Mouse (Mus musculus) embryonic fibroblast, embryonic 13.5 days (primary cell): ENCODE results near the gene Gm42715. TPM values are rescaled to one million over a fixed set of nuclear protein-coding genes. Genes with fewer than 3 reads are reported as not detected.

Source experiments
- H3K27ac ChIP-seq: 2 replicates; pipeline ENCODE4 v1.5.1; 2012; ENCODE audit warnings: low read length, control low read depth, inconsistent platforms; ENCODE audit not compliant: insufficient read depth
- H3K4me1 ChIP-seq: 2 replicates; pipeline ENCODE4 v1.6.1; 2011; ENCODE audit warnings: low read length; ENCODE audit not compliant: control insufficient read depth, insufficient read depth
- H3K4me3 ChIP-seq: 2 replicates; pipeline ENCODE4 v1.5.1; 2011; ENCODE audit warnings: mild to moderate bottlenecking, control low read depth, low read length; ENCODE audit not compliant: insufficient read depth
- CTCF ChIP-seq: IDR thresholded peaks from 2 replicates; pipeline ENCODE4 v1.5.1; 2011; ENCODE audit warnings: mild to moderate bottlenecking, control low read depth, low read length, moderate library complexity, borderline replicate concordance; ENCODE audit not compliant: insufficient read depth
- POLR2A ChIP-seq: IDR thresholded peaks from 2 replicates; pipeline ENCODE4 v1.6.1; 2011; ENCODE audit warnings: low read depth, mild to moderate bottlenecking, control low read depth, low read length, moderate library complexity
- polyA plus RNA-seq: library from polyadenylated mRNA; stranded (reverse); fragments of >200 nt; gene quantifications from 2 replicates; pipeline ENCODE4 v1.2.4, GENCODE M21; 2011; ENCODE audit warnings: low read depth; ENCODE audit not compliant: missing spikeins, insufficient read length

Gm42715 gene
- polyA plus RNA-seq, 1 experiment = 10.3 TPM

GRCm38 (mm10) chr7:127574115-127574514 is 54.7 kb downstream of the Gm42715 start:
- TF ChIP-seq POLR2A (no peak), CTCF (no peak)
- Histone ChIP-seq H3K4me1 (no peaks in the 10 kb centered on the region), H3K4me3 (peak overlapping the region; percentile 84), H3K27ac (no peak overlapping the region)

DNA sequence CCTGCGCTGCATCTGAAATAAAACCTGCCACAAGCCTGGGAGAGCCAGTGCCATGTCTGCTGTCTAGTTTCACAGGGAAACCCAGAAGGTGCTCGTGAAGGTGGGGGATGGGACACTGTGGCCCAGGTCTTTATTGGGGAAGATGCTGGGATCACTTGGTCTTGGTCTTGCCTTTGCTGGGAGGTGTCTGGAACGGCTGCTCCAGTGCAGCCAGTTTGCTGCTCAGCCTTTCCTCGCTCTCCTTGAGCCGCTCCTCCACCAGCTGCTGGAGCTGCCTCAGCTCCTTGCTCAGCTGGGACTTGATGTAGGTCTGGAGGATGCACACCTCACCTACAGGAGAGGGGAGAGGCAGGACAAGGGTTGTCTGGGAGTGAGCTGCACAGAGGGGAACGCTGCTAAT is 63.9 kb downstream of the Gm42715 start:
- H3K4me1 ChIP-seq = peaks cover 3% of the 10 kb centered on the region; the same call in 1 of the 2 replicates
- H3K4me3 ChIP-seq = no peak overlapping the region
- TF ChIP-seq CTCF (no peak), POLR2A (no peak)
- no peak overlapping the region for H3K27ac ChIP-seq

GRCm38 (mm10) chr7:127585031-127585430 is 65.6 kb downstream of the Gm42715 start:
- Histone ChIP-seq H3K4me1 (peaks cover 3% of the 10 kb centered on the region; the same call in 1 of the 2 replicates), H3K27ac (no peak overlapping the region), H3K4me3 (no peak overlapping the region)
- TF ChIP-seq POLR2A (no peak), CTCF (no peak)

- TF ChIP-seq POLR2A (no peak), CTCF (no peak)
- no peak overlapping the region for H3K4me3 ChIP-seq
- no peak overlapping the region for H3K27ac ChIP-seq
- peaks cover 3% of the 10 kb centered on the region; the same call in 1 of the 2 replicates for H3K4me1 ChIP-seq
These were observed 66.8 kb downstream of the Gm42715 start for GRCm38 (mm10) chr7:127586149-127586548.

GRCm38 (mm10) chr7:127587196-127587595 is 67.8 kb downstream of the Gm42715 start:
- Histone ChIP-seq H3K4me3 (peak overlapping the region; percentile 3; the same call in 1 of the 2 replicates), H3K4me1 (peaks cover 3% of the 10 kb centered on the region; the same call in 1 of the 2 replicates), H3K27ac (no peak overlapping the region)
- TF ChIP-seq POLR2A = no peak
- TF ChIP-seq CTCF = no peak

DNA sequence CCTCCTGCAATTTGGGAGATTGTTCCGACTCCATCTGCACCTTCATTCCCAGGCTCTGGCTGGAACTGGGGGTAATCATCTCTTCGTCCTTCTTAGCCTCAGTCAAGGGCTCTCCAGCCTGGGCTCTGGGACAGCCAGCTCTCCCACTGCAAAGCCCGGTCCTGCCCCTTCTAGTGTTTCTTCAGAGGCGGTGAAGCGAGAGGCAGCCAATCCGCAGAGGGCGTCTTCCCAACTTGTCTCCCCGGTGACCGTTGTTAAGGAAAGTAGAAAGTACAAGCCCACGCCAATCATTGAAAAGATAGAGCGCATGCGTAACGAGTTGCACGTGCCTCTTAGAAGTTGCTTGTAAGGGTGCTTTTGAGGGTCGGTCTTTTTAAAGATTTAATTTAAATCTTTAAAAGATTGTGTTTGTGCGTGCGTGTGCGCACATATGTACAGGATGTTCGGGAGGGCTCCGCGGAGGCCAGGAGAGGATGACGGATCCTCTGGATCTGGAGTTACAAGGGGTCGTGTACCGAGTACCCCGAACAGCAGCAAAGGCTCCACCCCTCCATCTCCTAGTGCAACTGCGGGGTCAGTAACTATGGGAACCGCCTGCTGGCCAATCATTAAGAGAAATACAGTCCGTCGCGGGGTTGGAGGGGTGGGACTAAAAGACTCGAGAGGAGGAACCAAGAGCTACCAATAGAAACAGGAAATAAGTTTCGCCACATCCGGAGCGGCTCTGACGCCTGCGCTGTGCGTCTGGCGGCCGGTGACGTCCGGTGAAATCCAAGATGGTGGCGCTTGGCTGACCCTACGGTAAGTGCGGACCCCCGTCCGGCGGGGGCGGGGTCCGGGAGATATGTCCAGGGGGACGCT is 68.9 kb downstream of the Gm42715 start, which contains the start of the genes Ccdc189 and Rnf40:
Ccdc189 (minus strand) TSS at position 585 of the 861 bp plus-strand sequence.
Rnf40 (plus strand) TSS at position 757 of the 861 bp plus-strand sequence.
- H3K4me1 ChIP-seq = peaks cover 3% of the 10 kb centered on the region; the same call in 1 of the 2 replicates
- no peak within 1 kb of the TSS; the same call in 1 of the 2 replicates for H3K27ac ChIP-seq
- H3K4me3 ChIP-seq = peak within 1 kb of the TSS; percentile 86
- TF ChIP-seq POLR2A (peak; percentile 81), CTCF (no peak)

- Histone ChIP-seq H3K4me1 (peaks cover 3% of the 10 kb centered on the region; the same call in 1 of the 2 replicates), H3K4me3 (peak overlapping the region; percentile 86), H3K27ac (no peak overlapping the region)
- TF ChIP-seq CTCF (no peak), POLR2A (no peak)
These were observed 69.5 kb downstream of the Gm42715 start for GRCm38 (mm10) chr7:127588901-127589300.

- H3K4me1 ChIP-seq = peaks cover 3% of the 10 kb centered on the region; the same call in 1 of the 2 replicates
- H3K4me3 ChIP-seq = peak overlapping the region; percentile 86
- no peak for TF ChIP-seq CTCF
- TF ChIP-seq POLR2A = no peak
- H3K27ac ChIP-seq = no peak overlapping the region
These were observed 70.3 kb downstream of the Gm42715 start for GRCm38 (mm10) chr7:127589637-127590036.

GRCm38 (mm10) chr7:127591108-127591507 is 71.7 kb downstream of the Gm42715 start:
- no peak overlapping the region for H3K4me3 ChIP-seq
- no peak for TF ChIP-seq CTCF
- no peak for TF ChIP-seq POLR2A
- H3K27ac ChIP-seq = no peak overlapping the region
- peaks cover 3% of the 10 kb centered on the region; the same call in 1 of the 2 replicates for H3K4me1 ChIP-seq

DNA sequence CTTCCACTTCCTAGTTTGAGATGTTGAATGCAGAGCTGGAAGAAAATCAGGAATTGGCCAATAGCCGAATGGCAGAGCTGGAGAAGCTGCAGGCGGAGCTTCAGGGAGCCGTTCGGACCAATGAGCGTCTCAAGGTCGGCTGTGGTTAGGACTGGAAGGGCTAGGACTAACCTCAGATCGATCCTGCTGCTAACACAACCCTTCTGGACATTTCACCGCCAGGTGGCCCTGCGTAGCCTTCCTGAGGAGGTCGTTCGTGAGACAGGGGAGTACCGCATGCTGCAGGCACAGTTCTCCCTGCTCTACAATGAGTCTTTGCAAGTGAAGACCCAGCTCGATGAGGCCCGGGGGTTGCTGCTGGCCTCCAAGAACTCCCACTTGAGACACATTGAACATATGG is 73.2 kb downstream of the Gm42715 start:
- TF ChIP-seq CTCF = no peak
- no peak for TF ChIP-seq POLR2A
- no peak overlapping the region for H3K27ac ChIP-seq
- H3K4me3 ChIP-seq = no peak overlapping the region
- no peaks in the 10 kb centered on the region for H3K4me1 ChIP-seq
